Mouse (Mus musculus) neutrophil, adult 83 days (primary cell): ENCODE results near the gene Mylk4. TPM values are rescaled to one million over a fixed set of nuclear protein-coding genes. Genes with fewer than 3 reads are reported as not detected.

ENCODE experiments used
- total RNA-seq, 2 experiments: library from RNA; stranded (reverse); gene quantifications; one replicate each; pipeline ENCODE4 v1.2.4; 2023

The Mylk4 gene
- total RNA-seq: not detected

GRCm38 (mm10) chr13:32783816-32784215 lies at the start of gene Mylk4:
Mylk4 (minus strand) TSS chr13:32783954.

GRCm38 (mm10) chr13:32802259-32803081 lies 18.7 kb upstream of the Mylk4 start, which contains the start of gene D930007J09Rik:
D930007J09Rik (minus strand) TSS chr13:32802849.

GRCm38 (mm10) chr13:32801693-32802221 lies 18.0 kb upstream of the Mylk4 start, which contains the start of gene Wrnip1:
Wrnip1 (plus strand) TSS chr13:32802038.

Other genes with a start within 250 kb of the Mylk4 start
- gene Wrnip1, start 18.1 kb upstream of the Mylk4 start, total RNA-seq: 10 to 100 TPM; 10.8 to 14.4 TPM
- not detected for gene D930007J09Rik, start 18.9 kb upstream of the Mylk4 start, total RNA-seq
- gene Serpinb1a, start 67.2 kb upstream of the Mylk4 start, total RNA-seq: 100 to 1,000 TPM; 371 to 383 TPM
- not detected for gene Serpinb1c, start 114.3 kb upstream of the Mylk4 start, total RNA-seq
- gene Serpinb6b, start 181.3 kb upstream of the Mylk4 start, total RNA-seq: 1 to 10 TPM in 1 of 2 experiments, under 1 TPM in 1; 0.49 to 2.1 TPM
- under 1 TPM; 0.53 to 0.85 TPM for gene Serpinb9, start 219.3 kb upstream of the Mylk4 start, total RNA-seq
- not detected for gene Serpinb9b, start 243.5 kb upstream of the Mylk4 start, total RNA-seq